Mouse (Mus musculus): ENCODE results near the gene Lct.

DNA sequence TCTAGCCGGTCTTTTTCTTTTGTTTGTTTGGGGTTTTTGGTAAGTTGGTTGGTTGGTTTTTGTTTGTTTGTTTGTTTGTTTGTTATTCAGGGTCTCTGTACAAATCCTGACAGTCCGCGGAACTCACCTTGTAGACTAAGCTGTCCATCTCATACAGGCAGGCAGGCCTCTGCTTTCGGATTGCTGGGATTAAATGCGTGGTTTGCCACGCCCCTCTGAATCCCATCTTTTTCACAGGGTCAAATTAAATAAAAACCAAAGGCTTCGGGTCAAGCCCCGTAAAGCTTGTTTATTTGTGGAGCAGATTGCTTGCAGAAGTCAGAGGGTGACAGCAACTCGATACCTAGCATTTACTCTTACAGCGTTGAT is 84.5 kb downstream of the Lct start, which contains the start of gene Ubxn4:
- TF ChIP-seq MAFK (IDR thresholded peaks at IDR 0.05; ENCODE audit: insufficient read depth, low read depth, low read length) (no peak), CHD2 (IDR thresholded peaks at IDR 0.05; ENCODE audit: low read depth, low read length) (no peak), HCFC1 (IDR thresholded peaks at IDR 0.05; ENCODE audit: borderline replicate concordance, insufficient read depth, low read length) (no peak)
